Mouse (Mus musculus) hindbrain, embryonic 13.5 days (tissue): ENCODE data around the gene Mrps18b. TPM values are rescaled to one million over a fixed set of nuclear protein-coding genes. Genes with fewer than 3 reads are reported as not detected.

Experiments used
- ATAC-seq: fragments of 200-750 bp; cut with Nextera tagmentation; 2 replicates; pipeline ENCODE4 v1.8.0; 2017; ENCODE audit warnings: moderate TSS enrichment; ENCODE audit not compliant: low FRiP score
- H3K27ac ChIP-seq: fragments of 300-500 bp; sonication (generic); 2 replicates; pipeline ENCODE4 v1.5.1; 2015; ENCODE audit warnings: inconsistent platforms, mild to moderate bottlenecking, moderate library complexity
- H3K27me3 ChIP-seq: fragments of 300-500 bp; sonication (generic); 2 replicates; pipeline ENCODE4 v1.6.1; 2015; ENCODE audit warnings: mild to moderate bottlenecking, inconsistent platforms
- H3K36me3 ChIP-seq: fragments of 300-500 bp; sonication (generic); 2 replicates; pipeline ENCODE4 v1.6.1; 2015; ENCODE audit warnings: mild to moderate bottlenecking, inconsistent platforms
- H3K4me1 ChIP-seq: fragments of 300-500 bp; sonication (generic); replicated peaks from 2 replicates; pipeline ENCODE4 v1.6.1; 2015; ENCODE audit warnings: inconsistent platforms
- H3K4me2 ChIP-seq: fragments of 300-500 bp; sonication (generic); 2 replicates; pipeline ENCODE4 v1.6.1; 2015; ENCODE audit warnings: inconsistent platforms, mild to moderate bottlenecking, moderate library complexity
- H3K4me3 ChIP-seq: fragments of 300-500 bp; sonication (generic); 2 replicates; pipeline ENCODE4 v1.5.1; 2015; ENCODE audit warnings: mild to moderate bottlenecking, inconsistent platforms
- H3K9ac ChIP-seq: fragments of 300-500 bp; sonication (generic); 2 replicates; pipeline ENCODE4 v1.6.1; 2015; ENCODE audit warnings: mild to moderate bottlenecking, inconsistent platforms
- H3K9me3 ChIP-seq: fragments of 300-500 bp; sonication (generic); 2 replicates; pipeline ENCODE4 v1.6.1; 2016; ENCODE audit warnings: inconsistent platforms
- WGBS: fragments of 180-500 bp; shearing (Covaris S2); methylation state at CpG from one replicate; pipeline ENCODE4 v1.1.7; 2015; 5-methylcytosine and 5-hydroxymethylcytosine counted together
- polyA plus RNA-seq: library from polyadenylated mRNA; unstranded; fragments of >200 nt; fragmentation: Nextera tagmentation; extraction: Ambion mirVana; gene quantifications from 2 replicates; pipeline ENCODE4 v1.2.1, GENCODE M21; 2015

The Mrps18b gene
- polyA plus RNA-seq, 1 experiment from 2014 or later: 46.8 TPM

GRCm38 (mm10) chr17:35929534-35929933 is 13.3 kb upstream of the Mrps18b start:
- Histone ChIP-seq H3K27ac (no peak overlapping the region), H3K4me3 (no peak overlapping the region), H3K4me2 (no peak overlapping the region), H3K36me3 (peaks cover 67% of the 10 kb centered on the region), H3K9me3 (no peaks in the 10 kb centered on the region), H3K4me1 (no peaks in the 10 kb centered on the region), H3K9ac (no peak overlapping the region), H3K27me3 (no peaks in the 10 kb centered on the region)
- WGBS: 100% methylated on average over 2 of the region's 2 CpGs
- no peak for ATAC-seq

GRCm38 (mm10) chr17:35927471-35927870 is 11.3 kb upstream of the Mrps18b start:
- WGBS: 75% methylated on average over 1 of the region's 1 CpGs
- no peaks in the 10 kb centered on the region for H3K9me3 ChIP-seq
- H3K36me3 ChIP-seq: peaks cover 79% of the 10 kb centered on the region
- H3K9ac ChIP-seq: no peak overlapping the region
- no peak overlapping the region for H3K27ac ChIP-seq
- H3K27me3 ChIP-seq: no peaks in the 10 kb centered on the region
- no peak overlapping the region for H3K4me2 ChIP-seq
- no peak for ATAC-seq
- no peak overlapping the region for H3K4me3 ChIP-seq
- H3K4me1 ChIP-seq: peaks cover 5% of the 10 kb centered on the region

- Histone ChIP-seq H3K27me3 (no peaks in the 10 kb centered on the region), H3K9ac (no peak overlapping the region), H3K4me2 (no peak overlapping the region), H3K9me3 (no peaks in the 10 kb centered on the region), H3K36me3 (peaks cover 50% of the 10 kb centered on the region), H3K4me1 (peaks cover 38% of the 10 kb centered on the region), H3K27ac (no peak overlapping the region; the same call in 1 of the 2 replicates), H3K4me3 (no peak overlapping the region)
- no peak for ATAC-seq
- WGBS: 91% methylated on average over 4 of the region's 4 CpGs
These were observed 7.1 kb upstream of the Mrps18b start for GRCm38 (mm10) chr17:35923281-35923680.

- ATAC-seq: no peak
- WGBS: 85% methylated on average over 3 of the region's 3 CpGs
- Histone ChIP-seq H3K36me3 (peaks cover 43% of the 10 kb centered on the region), H3K4me2 (no peak overlapping the region), H3K4me1 (peaks cover 38% of the 10 kb centered on the region), H3K9me3 (no peaks in the 10 kb centered on the region), H3K9ac (0 out of 2 replicates have a peak overlapping the region, but pooled peaks have one; percentile 20), H3K4me3 (no peak overlapping the region), H3K27ac (no peak overlapping the region), H3K27me3 (no peaks in the 10 kb centered on the region)
These were observed 6.4 kb upstream of the Mrps18b start for GRCm38 (mm10) chr17:35922566-35922965.

GRCm38 (mm10) chr17:35921710-35922109 is 5.5 kb upstream of the Mrps18b start:
- no peaks in the 10 kb centered on the region for H3K9me3 ChIP-seq
- peaks cover 36% of the 10 kb centered on the region for H3K36me3 ChIP-seq
- peaks cover 38% of the 10 kb centered on the region for H3K4me1 ChIP-seq
- WGBS: 89% methylated on average over 4 of the region's 4 CpGs
- H3K4me3 ChIP-seq: no peak overlapping the region
- H3K4me2 ChIP-seq: peak overlapping the region; percentile 83; the same call in 1 of the 2 replicates
- peak overlapping the region; percentile 62; the same call in 1 of the 2 replicates for H3K27ac ChIP-seq
- no peaks in the 10 kb centered on the region for H3K27me3 ChIP-seq
- peak overlapping the region; percentile 13; the same call in 1 of the 2 replicates for H3K9ac ChIP-seq
- no peak for ATAC-seq

GRCm38 (mm10) chr17:35920862-35921562 is 4.8 kb upstream of the Mrps18b start:
- no peak for ATAC-seq

GRCm38 (mm10) chr17:35920384-35920783 is 4.2 kb upstream of the Mrps18b start:
- Histone ChIP-seq H3K4me3 (peak overlapping the region; percentile 75), H3K27ac (peak overlapping the region; percentile 99), H3K4me1 (peaks cover 42% of the 10 kb centered on the region), H3K9ac (peak overlapping the region; percentile 98), H3K4me2 (peak overlapping the region; percentile 83), H3K9me3 (no peaks in the 10 kb centered on the region), H3K27me3 (no peaks in the 10 kb centered on the region), H3K36me3 (peaks cover 23% of the 10 kb centered on the region)
- no peak for ATAC-seq
- 86% methylated on average over 1 of the region's 1 CpGs for WGBS

More at GRCm38 (mm10) chr17:35920862-35921562, 4.8 kb upstream of the Mrps18b start:
- Histone ChIP-seq H3K4me1 (peaks cover 38% of the 10 kb centered on the region), H3K27ac (peak overlapping the region; percentile 99), H3K4me3 (no peak overlapping the region), H3K27me3 (no peaks in the 10 kb centered on the region), H3K9me3 (no peaks in the 10 kb centered on the region), H3K4me2 (peak overlapping the region; percentile 83), H3K36me3 (peaks cover 29% of the 10 kb centered on the region), H3K9ac (peak overlapping the region; percentile 58; the same call in 1 of the 2 replicates)
- 71% methylated on average over 5 of the region's 5 CpGs for WGBS

GRCm38 (mm10) chr17:35919864-35920301 is 3.7 kb upstream of the Mrps18b start:
- Histone ChIP-seq H3K9me3 (no peaks in the 10 kb centered on the region), H3K9ac (peak overlapping the region; percentile 98), H3K27me3 (no peaks in the 10 kb centered on the region), H3K4me3 (peak overlapping the region; percentile 75), H3K36me3 (peaks cover 18% of the 10 kb centered on the region), H3K27ac (peak overlapping the region; percentile 99), H3K4me1 (peaks cover 45% of the 10 kb centered on the region), H3K4me2 (peak overlapping the region; percentile 83)
- ATAC-seq: no peak
- WGBS: 49% methylated on average over 6 of the region's 6 CpGs

GRCm38 (mm10) chr17:35919060-35919715 is 3.0 kb upstream of the Mrps18b start:
- WGBS: 8% methylated on average over 7 of the region's 7 CpGs
- H3K27me3 ChIP-seq: no peaks in the 10 kb centered on the region
- peak; percentile 46 for ATAC-seq

GRCm38 (mm10) chr17:35918276-35919059 is 2.3 kb upstream of the Mrps18b start:
- no peak for ATAC-seq
- Histone ChIP-seq H3K9ac (peak overlapping the region; percentile 98), H3K27ac (peak overlapping the region; percentile 99), H3K4me2 (peak overlapping the region; percentile 83), H3K4me3 (peak overlapping the region; percentile 75), H3K36me3 (peaks cover 8% of the 10 kb centered on the region), H3K27me3 (no peaks in the 10 kb centered on the region), H3K9me3 (no peaks in the 10 kb centered on the region), H3K4me1 (peaks cover 47% of the 10 kb centered on the region)
- under 1% methylated on average over 11 of the region's 11 CpGs for WGBS

More at GRCm38 (mm10) chr17:35919060-35919715, 3.0 kb upstream of the Mrps18b start:
- peak overlapping the region; percentile 98 for H3K9ac ChIP-seq
- peaks cover 47% of the 10 kb centered on the region for H3K4me1 ChIP-seq
- peak overlapping the region; percentile 83 for H3K4me2 ChIP-seq
- no peaks in the 10 kb centered on the region for H3K9me3 ChIP-seq
- peak overlapping the region; percentile 75 for H3K4me3 ChIP-seq
- H3K36me3 ChIP-seq: peaks cover 13% of the 10 kb centered on the region
- H3K27ac ChIP-seq: peak overlapping the region; percentile 99

- peak overlapping the region; percentile 98 for H3K9ac ChIP-seq
- H3K4me3 ChIP-seq: peak overlapping the region; percentile 75
- H3K36me3 ChIP-seq: peaks cover 12% of the 10 kb centered on the region
- no peaks in the 10 kb centered on the region for H3K27me3 ChIP-seq
- no peaks in the 10 kb centered on the region for H3K9me3 ChIP-seq
- WGBS: under 1% methylated on average over 13 of the region's 13 CpGs
- H3K27ac ChIP-seq: peak overlapping the region; percentile 99
- H3K4me1 ChIP-seq: peaks cover 45% of the 10 kb centered on the region
- peak overlapping the region; percentile 83 for H3K4me2 ChIP-seq
- ATAC-seq: no peak; the same call in 1 of the 2 replicates
These were observed 1.5 kb upstream of the Mrps18b start for GRCm38 (mm10) chr17:35917463-35918251.
